Mouse (Mus musculus) stomach, postnatal 0 days (tissue): Measurements from ENCODE around the gene Zer1.

Source experiments
- CTCF ChIP-seq: IDR thresholded peaks from 2 replicates; pipeline ENCODE4 v1.5.1; 2016; ENCODE audit warnings: antibody characterized with exemption, low read depth, mild to moderate bottlenecking, moderate library complexity
- EP300 ChIP-seq: optimal IDR thresholded peaks from 2 replicates; pipeline ENCODE3; 2016; ENCODE audit warnings: antibody characterized with exemption

DNA sequence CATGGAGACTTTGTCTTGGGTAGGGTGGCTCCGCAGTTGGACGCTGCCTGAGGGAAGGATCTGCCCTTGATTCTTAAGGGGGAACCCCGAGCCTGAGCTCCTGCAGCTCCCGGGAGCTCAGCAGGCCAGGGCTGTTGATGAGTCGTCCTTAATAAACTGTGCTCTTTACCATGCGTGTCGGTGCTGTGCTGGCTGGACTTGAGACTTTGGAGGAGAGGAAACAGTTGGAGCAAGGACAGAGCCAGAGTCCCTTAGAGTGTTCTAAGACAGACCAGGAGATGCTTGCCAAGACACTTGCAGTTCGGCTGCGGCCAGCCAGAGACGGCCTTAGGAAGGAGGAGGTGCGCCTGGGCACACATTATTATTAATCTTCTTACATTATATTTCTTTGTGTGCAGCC, 27.5 kb upstream of the Zer1 start:
- no peak for TF ChIP-seq EP300
- TF ChIP-seq CTCF: no peak
